Mouse (Mus musculus) MEL (cell line): ENCODE results near the gene Ubr1.

Experiments
- CTCF ChIP-seq, 3 experiments: IDR thresholded peaks in 2 of 3; conservative IDR thresholded peaks in 1 of 3; 2 replicates each; pipeline ENCODE4 v1.5.1; 2011 to 2012; ENCODE audit warnings: low read length in 3 of 3, low read depth in 2 of 3, mild to moderate bottlenecking in 2 of 3, improper control_type of control experiment in 1 of 3, inconsistent platforms in 1 of 3, mixed read lengths in 1 of 3, moderate library complexity in 1 of 3; ENCODE audit not compliant: control insufficient read depth in 1 of 3, insufficient read depth in 1 of 3, poor library complexity in 1 of 3, severe bottlenecking in 1 of 3
- EP300 ChIP-seq, 2 experiments: IDR thresholded peaks; 2 replicates each; pipeline ENCODE4 v1.6.1; 2011; ENCODE audit warnings: improper control_type of control experiment in 2 of 2, low read length in 2 of 2, low read depth in 1 of 2, mild to moderate bottlenecking in 1 of 2
- MAX ChIP-seq: IDR thresholded peaks from 2 replicates; pipeline ENCODE4 v1.6.1; 2011; ENCODE audit warnings: low read length, improper control_type of control experiment
- MXI1 ChIP-seq: IDR thresholded peaks from 2 replicates; pipeline ENCODE4 v1.6.1; 2011; ENCODE audit warnings: mild to moderate bottlenecking, low read depth, low read length, improper control_type of control experiment
- MYB ChIP-seq: IDR thresholded peaks from 2 replicates; pipeline ENCODE4 v1.6.1; 2011; ENCODE audit warnings: mild to moderate bottlenecking, low read depth, low read length, improper control_type of control experiment
- NELFE ChIP-seq: IDR thresholded peaks from 2 replicates; pipeline ENCODE4 v1.6.1; 2011; ENCODE audit warnings: low read depth, low read length, improper control_type of control experiment
- POLR2A ChIP-seq, 2 experiments: IDR thresholded peaks; 2 replicates each; pipeline ENCODE4 v1.6.1; 2011 to 2012; ENCODE audit warnings: low read length in 2 of 2, mild to moderate bottlenecking in 2 of 2, control low read depth in 1 of 2, improper control_type of control experiment in 1 of 2, low read depth in 1 of 2, moderate library complexity in 1 of 2; ENCODE audit not compliant: control insufficient read depth in 1 of 2, insufficient read depth in 1 of 2, poor library complexity in 1 of 2
- POLR2AphosphoS5 ChIP-seq: IDR thresholded peaks from 2 replicates; pipeline ENCODE4 v1.6.1; 2012; ENCODE audit warnings: low read depth, borderline replicate concordance, mild to moderate bottlenecking, inconsistent platforms, low read length, moderate library complexity, mixed read lengths
- USF2 ChIP-seq, 2 experiments: IDR thresholded peaks; 2 replicates each; pipeline ENCODE4 v1.6.1; 2011 to 2012; ENCODE audit warnings: improper control_type of control experiment in 2 of 2, low read length in 2 of 2, borderline replicate concordance in 1 of 2, inconsistent platforms in 1 of 2, low read depth in 1 of 2, mild to moderate bottlenecking in 1 of 2; ENCODE audit not compliant: insufficient read depth in 1 of 2

- no peak for TF ChIP-seq POLR2A (IDR thresholded peaks at IDR 0.05; ENCODE audit: control insufficient read depth in 1 of 2, insufficient read depth in 1 of 2, low read depth in 1 of 2, low read length in 2 of 2, poor library complexity in 1 of 2)
- no peak for TF ChIP-seq MYB
- TF ChIP-seq MXI1 = no peak
- TF ChIP-seq POLR2AphosphoS5 = no peak
- no peak for TF ChIP-seq NELFE
- TF ChIP-seq CTCF (IDR thresholded peaks at IDR 0.05 in 2 of 3, conservative IDR thresholded peaks at IDR 0.05 in 1 of 3; ENCODE audit: control insufficient read depth in 1 of 3, insufficient read depth in 1 of 3, low read depth in 2 of 3, low read length in 3 of 3, poor library complexity in 1 of 3, severe bottlenecking in 1 of 3) = no peak
- TF ChIP-seq EP300 (IDR thresholded peaks at IDR 0.05; ENCODE audit: low read depth in 1 of 2, low read length in 2 of 2) = no peak
- no peak for TF ChIP-seq USF2 (IDR thresholded peaks at IDR 0.05; ENCODE audit: borderline replicate concordance in 1 of 2, insufficient read depth in 1 of 2, low read depth in 1 of 2, low read length in 2 of 2)
- TF ChIP-seq MAX = no peak
Observed at GRCm38 (mm10) chr2:121009071-121009677, 38.7 kb upstream of the Ubr1 start.
